Mouse (Mus musculus) urinary bladder, postnatal 10 days (tissue): ENCODE measurements around the gene Slc15a3.

ENCODE experiments used
- DNase-seq: peaks from one replicate; pipeline ENCODE4 v3.0.0; 2022; ENCODE audit warnings: low spot score

Slc15a3 gene

DNA sequence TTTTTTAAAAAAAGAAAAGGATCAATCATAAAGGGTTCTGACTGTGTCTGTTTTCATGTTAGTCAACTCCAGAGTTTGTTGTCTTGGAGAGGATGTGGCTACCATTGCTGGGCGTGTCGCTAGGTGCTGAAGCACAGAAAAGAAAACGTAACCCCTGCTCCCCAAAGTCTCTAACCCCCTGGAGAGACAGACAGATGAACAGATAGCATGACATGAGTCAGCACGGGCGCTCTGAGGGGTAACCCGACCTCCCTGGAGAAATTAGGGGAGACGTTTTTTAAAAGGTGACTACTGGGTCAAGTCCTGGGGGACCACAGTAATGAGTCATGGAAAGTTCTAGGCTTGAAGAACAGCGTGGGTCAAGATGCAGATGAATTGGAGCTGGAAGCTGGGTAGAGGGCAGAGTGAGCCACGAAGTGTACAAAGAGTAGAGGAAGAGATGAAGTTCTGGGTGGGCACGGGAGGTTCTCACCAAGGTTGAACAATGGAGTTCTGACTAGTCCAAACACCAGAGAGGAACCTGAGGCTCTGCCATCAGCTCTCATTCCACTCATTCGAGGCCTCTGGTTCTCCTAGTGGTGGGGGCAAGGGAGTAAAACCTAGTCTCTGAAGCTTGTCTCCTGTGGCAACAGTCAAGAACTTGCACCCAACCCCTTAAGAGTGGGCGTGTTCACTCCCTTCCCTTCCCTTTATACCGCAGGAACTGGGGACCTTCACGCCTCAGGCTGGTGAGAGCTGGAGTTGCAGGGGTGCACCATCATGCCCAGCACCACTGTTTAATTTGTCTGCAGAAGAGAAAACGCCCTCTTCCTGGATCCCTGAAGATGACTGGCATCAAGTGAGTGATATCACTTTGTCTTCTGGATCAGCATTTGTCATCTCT is at the start of gene Slc15a3:
Gene Slc15a3, plus strand, starts transcription at position 718 of the 883 bp plus-strand sequence.
- no peak for DNase-seq

DNA sequence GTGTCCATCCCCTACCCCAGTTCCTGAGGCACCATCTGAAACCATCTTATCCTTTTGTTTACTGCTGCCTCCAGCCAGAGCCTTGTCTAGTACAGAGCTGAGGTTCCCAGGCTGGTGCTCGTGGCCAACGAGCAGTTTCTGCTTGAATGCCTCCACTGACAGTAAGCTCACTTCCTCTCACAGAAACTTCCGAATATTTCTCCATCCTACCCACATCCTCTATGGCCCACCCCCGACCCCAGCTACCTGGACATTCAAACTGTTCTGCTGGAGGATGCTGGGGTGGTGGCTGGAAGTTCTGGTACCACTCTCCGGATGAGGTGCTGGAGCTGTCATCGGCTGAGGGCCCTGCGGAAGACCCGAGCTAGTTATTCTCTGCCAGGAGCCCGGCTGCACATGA is 49.2 kb upstream of the Slc15a3 start:
- no peak for DNase-seq

- no peak for DNase-seq
Measured at GRCm38 (mm10) chr19:10793044-10793443, 46.5 kb upstream of the Slc15a3 start.

DNA sequence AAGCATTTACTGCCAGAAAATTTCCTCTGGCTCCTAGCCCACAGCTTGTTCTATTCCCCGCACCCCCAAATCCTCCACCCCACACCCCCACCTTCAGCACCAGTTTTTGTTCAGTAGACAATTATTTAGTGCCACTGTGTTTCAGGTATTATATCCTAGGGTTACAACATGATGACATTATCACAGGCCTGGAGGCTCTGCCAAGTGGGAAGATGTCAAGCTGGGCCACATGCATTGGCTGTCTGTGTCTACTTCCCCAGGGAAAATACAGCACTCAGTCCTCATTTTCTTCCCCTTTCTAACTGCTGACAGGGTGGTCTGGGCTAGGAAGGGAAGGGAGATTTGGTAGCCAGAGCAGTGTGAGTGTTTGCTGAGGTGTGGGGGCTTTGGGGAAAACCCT is 44.6 kb upstream of the Slc15a3 start:
- no peak for DNase-seq

GRCm38 (mm10) chr19:10798576-10798975 is 41.0 kb upstream of the Slc15a3 start:
- DNase-seq, result no peak

DNA sequence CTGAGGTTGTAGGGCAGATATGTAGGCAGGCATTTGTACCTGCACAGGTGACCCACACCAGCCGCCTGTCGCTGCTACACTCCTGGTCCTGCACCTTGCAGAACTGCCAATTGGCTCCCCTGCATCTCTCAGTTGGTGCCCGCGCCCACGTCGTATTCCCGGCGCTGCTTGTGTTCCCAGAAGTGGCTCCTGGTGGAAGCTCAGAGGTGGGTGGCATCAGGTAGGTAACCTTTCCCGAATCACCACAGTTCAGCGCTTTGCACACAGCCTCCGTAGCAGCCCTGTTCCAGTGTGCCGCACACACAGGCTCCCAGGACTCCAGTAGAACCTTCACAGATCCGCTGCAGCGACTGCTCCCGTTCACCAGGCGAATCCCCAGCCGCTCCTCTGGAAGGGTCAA is 40.4 kb upstream of the Slc15a3 start:
- DNase-seq, result no peak

- no peak for DNase-seq
Measured at GRCm38 (mm10) chr19:10801070-10801469, 38.5 kb upstream of the Slc15a3 start.

GRCm38 (mm10) chr19:10801906-10802305 is 37.6 kb upstream of the Slc15a3 start:
- no peak for DNase-seq

DNA sequence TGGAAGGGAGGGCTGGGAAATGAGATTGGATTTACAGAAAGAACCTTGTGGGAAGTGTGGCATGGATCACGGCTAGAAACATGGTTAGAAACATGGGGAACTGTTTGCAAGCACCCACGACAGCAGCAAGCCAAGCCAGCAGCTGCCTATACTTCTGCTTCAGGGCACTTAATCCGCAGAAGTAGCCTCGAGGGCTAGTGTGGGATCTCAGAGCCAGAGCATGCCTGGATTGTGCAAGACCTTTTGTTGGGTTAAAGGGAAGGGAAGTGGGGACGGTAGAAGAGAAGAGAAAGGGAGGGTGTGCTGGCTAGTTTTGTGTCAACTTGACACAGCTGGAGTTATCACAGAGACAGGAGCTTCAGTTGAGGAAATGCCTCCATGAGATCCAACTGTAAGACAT is 35.8 kb upstream of the Slc15a3 start:
- DNase-seq, result no peak

- DNase-seq, result no peak
Measured at GRCm38 (mm10) chr19:10804850-10805660, 34.5 kb upstream of the Slc15a3 start.

GRCm38 (mm10) chr19:10805661-10806285 is 33.8 kb upstream of the Slc15a3 start:
- DNase-seq, result no peak

- DNase-seq, result no peak
Measured at GRCm38 (mm10) chr19:10808524-10809233, 30.8 kb upstream of the Slc15a3 start.

GRCm38 (mm10) chr19:10809428-10810175 is 29.9 kb upstream of the Slc15a3 start:
- no peak for DNase-seq

- DNase-seq, result no peak
Measured at GRCm38 (mm10) chr19:10810176-10810492, 29.4 kb upstream of the Slc15a3 start.

- no peak for DNase-seq
Measured at GRCm38 (mm10) chr19:10811471-10811870, 28.1 kb upstream of the Slc15a3 start.

GRCm38 (mm10) chr19:10813039-10813438 is 26.5 kb upstream of the Slc15a3 start:
- no peak for DNase-seq

DNA sequence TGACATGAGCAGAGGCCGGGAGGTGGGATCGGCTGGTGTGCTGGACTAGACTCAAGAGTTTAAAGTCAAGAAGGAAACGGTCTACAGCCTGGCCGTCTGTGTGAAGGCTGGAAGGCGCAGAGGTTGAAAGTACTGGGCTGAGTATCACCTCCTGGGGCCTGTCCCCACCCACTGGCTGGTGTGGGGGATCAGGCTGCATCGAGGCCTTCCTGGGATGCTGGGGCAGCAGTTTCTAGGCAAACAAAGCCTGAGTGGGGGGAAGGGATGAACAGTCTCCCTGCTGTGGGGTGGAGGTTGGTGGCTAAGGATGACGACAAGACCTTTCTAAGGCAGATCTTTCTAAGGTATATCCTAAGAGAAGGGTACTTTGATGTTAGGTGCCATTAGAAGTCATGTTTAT is 25.6 kb upstream of the Slc15a3 start:
- no peak for DNase-seq

DNA sequence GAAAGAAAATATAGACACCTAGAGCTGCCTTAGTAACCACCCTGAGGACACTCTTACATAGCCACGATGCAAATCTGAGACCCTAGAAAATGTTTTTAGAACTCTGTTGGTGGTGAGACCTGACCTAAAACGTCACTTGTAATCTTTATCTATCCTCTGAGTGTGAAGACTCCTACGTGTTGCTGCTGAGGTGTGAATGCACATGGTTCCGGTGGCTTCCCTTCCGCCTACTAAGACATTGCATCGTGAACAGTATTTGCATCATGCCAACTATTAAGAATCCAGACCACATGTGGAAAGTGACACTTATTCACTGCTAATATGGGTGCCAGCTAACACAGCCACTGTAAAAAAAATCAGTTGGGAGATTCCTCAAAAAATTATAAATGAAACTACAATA is 23.7 kb upstream of the Slc15a3 start:
- DNase-seq, result no peak

DNA sequence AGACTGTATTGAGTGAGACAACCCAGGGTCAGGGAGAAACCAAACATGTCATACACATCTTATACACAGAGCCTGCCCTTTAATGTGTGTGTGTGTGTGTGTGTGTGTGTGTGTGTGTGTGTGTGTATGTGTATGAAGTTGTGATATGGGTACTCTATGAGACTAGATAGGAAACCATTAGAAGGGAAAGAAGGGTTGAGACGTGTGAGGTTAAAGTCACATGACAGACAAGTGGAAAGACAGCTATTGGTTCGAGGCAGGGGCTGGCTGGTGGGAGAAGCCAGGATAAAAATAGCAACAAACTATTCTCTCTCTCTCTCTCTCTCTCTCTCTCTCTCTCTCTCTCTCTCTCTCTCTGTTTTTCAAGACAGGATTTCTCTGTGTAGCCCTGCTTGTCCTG is 23.1 kb upstream of the Slc15a3 start:
- no peak for DNase-seq

GRCm38 (mm10) chr19:10818217-10818946 is 21.1 kb upstream of the Slc15a3 start:
- DNase-seq, result no peak

DNA sequence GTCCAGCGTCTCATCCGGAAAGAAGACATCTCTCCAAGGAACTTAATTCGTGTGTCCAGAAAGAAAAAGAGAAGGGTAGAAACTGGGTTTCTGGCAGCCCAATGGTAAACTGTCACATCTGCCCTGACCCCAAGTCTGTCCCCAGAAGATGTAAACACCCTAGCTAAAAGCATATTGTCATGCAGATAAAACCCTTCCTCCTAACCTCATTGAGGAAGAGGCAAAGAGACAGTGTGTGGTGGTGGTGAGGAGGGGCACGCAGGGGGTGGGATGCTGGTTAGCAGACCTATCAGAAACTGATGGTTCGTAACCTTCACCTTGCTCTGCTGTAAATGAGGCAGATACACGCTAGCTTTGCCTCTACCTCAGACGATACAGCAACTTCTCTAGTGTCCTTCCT is 18.2 kb upstream of the Slc15a3 start:
- no peak for DNase-seq
